Mouse (Mus musculus) MEL (cell line): ENCODE results near the gene Gucy1b2.

Experiments used
- CTCF ChIP-seq, 3 experiments: IDR thresholded peaks in 2 of 3; conservative IDR thresholded peaks in 1 of 3; 2 replicates each; pipeline ENCODE4 v1.5.1; 2011 to 2012; ENCODE audit warnings: low read length in 3 of 3, low read depth in 2 of 3, mild to moderate bottlenecking in 2 of 3, improper control_type of control experiment in 1 of 3, inconsistent platforms in 1 of 3, mixed read lengths in 1 of 3, moderate library complexity in 1 of 3; ENCODE audit not compliant: control insufficient read depth in 1 of 3, insufficient read depth in 1 of 3, poor library complexity in 1 of 3, severe bottlenecking in 1 of 3
- POLR2A ChIP-seq, 2 experiments: IDR thresholded peaks; 2 replicates each; pipeline ENCODE4 v1.6.1; 2011 to 2012; ENCODE audit warnings: low read length in 2 of 2, mild to moderate bottlenecking in 2 of 2, control low read depth in 1 of 2, improper control_type of control experiment in 1 of 2, low read depth in 1 of 2, moderate library complexity in 1 of 2; ENCODE audit not compliant: control insufficient read depth in 1 of 2, insufficient read depth in 1 of 2, poor library complexity in 1 of 2

DNA sequence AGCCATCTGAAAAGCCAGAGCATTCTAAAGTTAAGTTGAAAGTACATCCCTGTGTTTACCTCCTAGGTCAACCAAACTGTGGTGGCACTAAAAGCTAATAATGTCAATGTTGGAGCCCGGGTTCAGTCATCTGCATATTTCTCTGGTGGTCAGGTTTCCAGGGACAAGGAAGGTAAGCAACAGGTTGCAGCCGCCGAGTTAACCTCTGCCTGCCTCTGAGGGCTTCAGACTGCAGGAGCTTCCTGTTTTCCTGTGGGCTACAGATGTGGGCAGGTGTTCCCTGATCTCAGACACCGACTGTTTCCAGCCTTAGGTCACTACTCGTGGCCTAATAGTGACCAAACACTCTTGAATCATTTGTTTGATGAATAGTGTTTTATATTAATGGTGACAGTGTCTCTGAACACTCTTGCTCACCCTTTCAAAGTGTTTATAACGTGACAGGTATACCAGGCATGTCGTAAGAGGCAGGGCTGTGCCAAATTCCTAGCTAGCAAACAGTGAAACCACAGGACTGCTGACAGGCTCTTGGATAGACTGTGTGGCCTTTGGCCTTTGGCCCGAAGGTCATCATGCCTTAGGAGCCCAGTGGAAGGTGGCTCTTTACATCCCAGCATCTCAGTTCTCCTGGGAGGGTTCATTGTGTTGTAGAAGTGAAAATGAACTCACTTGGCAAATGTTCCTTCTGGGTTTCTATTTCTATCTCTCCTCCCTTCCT lies 94.7 kb downstream of the Gucy1b2 start:
- no peak for TF ChIP-seq CTCF (IDR thresholded peaks at IDR 0.05 in 2 of 3, conservative IDR thresholded peaks at IDR 0.05 in 1 of 3; ENCODE audit: control insufficient read depth in 1 of 3, insufficient read depth in 1 of 3, low read depth in 2 of 3, low read length in 3 of 3, poor library complexity in 1 of 3, severe bottlenecking in 1 of 3)
- TF ChIP-seq POLR2A (IDR thresholded peaks at IDR 0.05; ENCODE audit: control insufficient read depth in 1 of 2, insufficient read depth in 1 of 2, low read depth in 1 of 2, low read length in 2 of 2, poor library complexity in 1 of 2) = no peak
